Mouse (Mus musculus): ENCODE results near the gene Ralgds. TPM values are rescaled to one million over a fixed set of nuclear protein-coding genes. Genes with fewer than 3 reads are reported as not detected.
A peak's percentile ranks its signal among the peaks of the same experiment; 100 is the strongest.

The Ralgds gene
- total and polyA plus RNA-seq, 2 experiments from 2014 or later = 76.8 to 266 TPM

DNA sequence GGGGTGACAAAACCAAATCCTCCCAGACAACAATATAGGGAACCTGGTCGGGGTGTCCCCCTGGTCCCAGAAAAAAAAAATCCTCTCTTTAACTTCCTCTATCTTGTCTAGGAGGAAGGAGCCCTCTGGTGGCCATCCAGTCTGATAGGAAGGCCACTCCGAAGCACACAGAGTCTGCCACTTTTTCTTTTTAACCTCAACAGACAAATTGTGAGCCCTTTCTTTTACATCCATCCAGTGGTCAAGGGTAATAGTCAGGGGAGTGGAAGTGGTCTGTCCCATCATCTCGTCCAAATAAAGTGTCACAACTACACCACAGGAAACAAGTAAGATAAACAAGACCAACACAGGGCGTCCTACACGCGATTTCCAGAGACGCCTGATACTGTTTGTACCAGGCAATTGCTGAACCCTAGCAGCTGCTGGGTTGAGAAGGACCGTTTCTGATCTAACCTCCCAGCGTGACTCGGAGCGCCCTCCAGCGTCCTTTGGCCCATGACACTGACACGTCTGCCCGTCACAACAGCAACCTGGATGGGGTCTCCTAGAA is 17.6 kb upstream of the Ralgds start:
- H3K4me3 ChIP-seq (ENCODE audit: low read length) = no peak overlapping the region
- DNase-seq (ENCODE audit: low spot score) (peak; percentile 20), ATAC-seq (no peak)
- H3K9ac ChIP-seq (replicated peaks; ENCODE audit: low read length) = no peak overlapping the region
- no peak overlapping the region for H3K4me2 ChIP-seq (ENCODE audit: low read depth, low read length)
- H3K36me3 ChIP-seq (ENCODE audit: insufficient read depth, low read length) = no peaks in the 10 kb centered on the region
- H3K4me1 ChIP-seq (ENCODE audit: insufficient read depth, low read length) = no peaks in the 10 kb centered on the region
- TF ChIP-seq CTCF (IDR thresholded peaks at IDR 0.05; ENCODE audit: low read depth) = peak; percentile 56
- no peaks in the 10 kb centered on the region for H3K9me3 ChIP-seq (ENCODE audit: low read length)
- no peaks in the 10 kb centered on the region for H3K27me3 ChIP-seq (ENCODE audit: insufficient read depth, low read length)
- no peak overlapping the region for H3K27ac ChIP-seq
- WGBS = 84% methylated on average over 14 of the region's 14 CpGs

DNA sequence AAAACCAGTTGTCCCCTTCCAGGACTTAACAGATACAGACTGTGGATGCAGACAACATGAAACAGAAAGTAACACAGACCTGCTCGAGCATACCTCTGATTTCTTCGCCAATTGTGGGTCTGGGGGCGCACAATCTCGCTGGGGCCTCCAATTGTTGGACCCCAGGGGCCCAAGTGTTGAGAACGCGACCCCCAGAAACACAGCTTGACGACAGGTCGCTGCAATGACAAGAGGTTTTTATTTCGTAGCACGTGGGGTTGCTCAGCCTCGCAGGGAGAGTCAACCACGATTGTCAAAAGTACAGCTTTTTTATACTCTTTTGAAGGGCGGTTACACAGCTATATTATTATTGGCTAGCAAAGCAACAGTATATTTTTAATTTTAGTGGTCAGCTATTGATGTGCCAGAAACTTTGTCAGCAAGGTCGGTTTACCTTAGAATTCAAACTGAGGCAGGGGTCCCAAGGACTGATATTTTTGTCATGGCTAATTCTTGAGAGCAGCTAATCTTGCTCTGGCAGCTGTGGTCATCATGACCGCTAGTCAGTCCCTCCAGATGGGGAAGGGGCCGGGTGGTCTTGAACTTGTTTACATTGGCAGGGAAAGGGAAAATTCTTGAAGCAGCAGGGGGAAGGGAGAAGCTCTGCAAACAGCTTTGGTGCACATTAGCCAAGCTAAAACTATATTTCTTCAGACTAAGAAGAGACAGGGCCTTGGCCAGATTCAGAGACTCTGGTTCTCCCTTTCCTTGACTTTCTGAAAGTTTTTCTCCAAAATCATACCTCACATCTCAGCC is 16.9 kb upstream of the Ralgds start:
- H3K27ac ChIP-seq = no peak overlapping the region
- DNase-seq (ENCODE audit: low spot score) (no peak), ATAC-seq (no peak)
- no peak overlapping the region for H3K4me3 ChIP-seq (ENCODE audit: low read length)
- no peaks in the 10 kb centered on the region for H3K27me3 ChIP-seq (ENCODE audit: insufficient read depth, low read length)
- H3K36me3 ChIP-seq (ENCODE audit: insufficient read depth, low read length) = no peaks in the 10 kb centered on the region
- H3K9ac ChIP-seq (replicated peaks; ENCODE audit: low read length) = no peak overlapping the region
- H3K9me3 ChIP-seq (ENCODE audit: low read length) = no peaks in the 10 kb centered on the region
- H3K4me1 ChIP-seq (ENCODE audit: insufficient read depth, low read length) = no peaks in the 10 kb centered on the region
- no peak overlapping the region for H3K4me2 ChIP-seq (ENCODE audit: low read depth, low read length)
- WGBS = 78% methylated on average over 16 of the region's 16 CpGs
- TF ChIP-seq CTCF (IDR thresholded peaks at IDR 0.05; ENCODE audit: low read depth) = no peak

DNA sequence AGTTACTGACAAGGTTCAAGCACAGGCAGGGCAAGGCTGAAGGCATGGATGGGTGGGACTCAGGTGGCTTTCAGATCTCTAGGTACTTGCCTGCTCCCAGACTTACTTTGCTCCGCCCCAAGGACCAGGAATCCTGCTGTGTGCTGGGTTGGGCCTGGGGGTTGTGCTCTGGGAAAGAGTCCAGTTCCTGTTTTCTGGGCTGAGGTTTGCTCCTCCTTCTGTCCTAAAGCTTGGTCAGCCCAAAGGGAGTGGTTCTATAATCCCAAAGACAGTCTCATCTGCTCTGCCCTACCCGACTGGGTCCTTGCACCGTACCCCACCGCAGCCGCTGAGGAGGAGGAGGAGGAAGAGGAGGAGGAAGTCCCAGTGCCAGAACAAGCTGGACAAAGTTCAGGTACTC is 16.3 kb upstream of the Ralgds start, which contains the start of gene Gbgt1:
Gene Gbgt1, plus strand, starts transcription at position 221 of the 400 bp plus-strand sequence.
- Histone ChIP-seq H3K4me2 (ENCODE audit: low read depth, low read length) (0 out of 2 replicates have a peak within 1 kb of the TSS, but pooled peaks have one; percentile 7), H3K27ac (no peak within 1 kb of the TSS), H3K36me3 (ENCODE audit: insufficient read depth, low read length) (no peaks in the 10 kb centered on the region), H3K27me3 (ENCODE audit: insufficient read depth, low read length) (no peaks in the 10 kb centered on the region), H3K4me1 (ENCODE audit: insufficient read depth, low read length) (no peaks in the 10 kb centered on the region), H3K9ac (replicated peaks; ENCODE audit: low read length) (no peak within 1 kb of the TSS), H3K9me3 (ENCODE audit: low read length) (no peaks in the 10 kb centered on the region), H3K4me3 (ENCODE audit: low read length) (no peak within 1 kb of the TSS)
- no peak for DNase-seq (ENCODE audit: low spot score)
- TF ChIP-seq CTCF (IDR thresholded peaks at IDR 0.05; ENCODE audit: low read depth) = no peak
- no peak for ATAC-seq
- 75% methylated on average over 5 of the region's 5 CpGs for WGBS

DNA sequence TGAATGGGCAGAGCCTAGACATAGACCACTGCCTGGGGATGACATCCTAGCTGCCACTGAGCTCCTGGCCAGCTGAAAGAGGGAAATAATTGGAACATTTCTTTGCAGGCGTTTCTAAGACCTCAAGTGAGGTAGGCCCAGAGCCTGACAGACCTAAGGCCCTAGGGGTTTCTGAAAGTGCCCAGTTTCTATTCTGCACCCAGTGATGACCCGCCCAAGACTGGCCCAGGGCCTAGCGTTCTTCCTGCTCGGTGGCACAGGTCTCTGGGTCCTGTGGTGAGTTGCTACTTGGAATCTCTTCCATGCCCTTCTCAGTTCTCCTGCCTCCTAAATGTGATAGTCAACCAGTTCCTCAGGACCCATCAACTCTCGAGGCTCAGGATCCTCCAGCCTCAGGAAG is 15.4 kb upstream of the Ralgds start:
- WGBS = 83% methylated on average over 5 of the region's 5 CpGs
- no peak overlapping the region for H3K4me3 ChIP-seq (ENCODE audit: low read length)
- no peaks in the 10 kb centered on the region for H3K4me1 ChIP-seq (ENCODE audit: insufficient read depth, low read length)
- no peak overlapping the region for H3K27ac ChIP-seq
- H3K4me2 ChIP-seq (ENCODE audit: low read depth, low read length) = no peak overlapping the region
- H3K36me3 ChIP-seq (ENCODE audit: insufficient read depth, low read length) = no peaks in the 10 kb centered on the region
- no peak for TF ChIP-seq CTCF (IDR thresholded peaks at IDR 0.05; ENCODE audit: low read depth)
- no peak overlapping the region for H3K9ac ChIP-seq (replicated peaks; ENCODE audit: low read length)
- no peaks in the 10 kb centered on the region for H3K9me3 ChIP-seq (ENCODE audit: low read length)
- no peaks in the 10 kb centered on the region for H3K27me3 ChIP-seq (ENCODE audit: insufficient read depth, low read length)
- DNase-seq (ENCODE audit: low spot score) (no peak), ATAC-seq (no peak)

DNA sequence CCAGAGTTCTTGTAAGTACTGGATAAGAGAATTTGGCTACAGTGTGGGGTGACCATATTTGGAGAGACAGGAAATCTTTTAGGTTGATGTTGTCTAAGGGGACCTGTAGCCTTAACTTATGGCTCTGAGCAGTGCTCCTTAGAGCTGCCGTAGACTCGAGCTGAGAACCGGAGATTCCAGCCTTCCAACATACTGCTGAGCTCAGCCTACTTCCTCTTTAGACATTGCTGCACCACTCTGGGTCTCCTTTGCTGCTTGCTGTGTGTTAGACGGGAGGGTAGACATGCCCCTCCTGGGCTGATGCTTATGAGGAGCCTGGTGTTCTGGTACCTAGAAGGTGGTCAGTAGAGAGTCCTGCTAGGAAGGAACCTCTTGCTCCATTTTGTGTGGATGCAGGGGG is 14.5 kb upstream of the Ralgds start:
- Histone ChIP-seq H3K4me2 (ENCODE audit: low read depth, low read length) (no peak overlapping the region), H3K4me1 (ENCODE audit: insufficient read depth, low read length) (no peaks in the 10 kb centered on the region), H3K4me3 (ENCODE audit: low read length) (no peak overlapping the region), H3K9ac (replicated peaks; ENCODE audit: low read length) (no peak overlapping the region), H3K9me3 (ENCODE audit: low read length) (no peaks in the 10 kb centered on the region), H3K36me3 (ENCODE audit: insufficient read depth, low read length) (no peaks in the 10 kb centered on the region), H3K27ac (no peak overlapping the region), H3K27me3 (ENCODE audit: insufficient read depth, low read length) (no peaks in the 10 kb centered on the region)
- WGBS = 83% methylated on average over 4 of the region's 4 CpGs
- ATAC-seq (no peak), DNase-seq (ENCODE audit: low spot score) (no peak)
- TF ChIP-seq CTCF (IDR thresholded peaks at IDR 0.05; ENCODE audit: low read depth) = no peak

DNA sequence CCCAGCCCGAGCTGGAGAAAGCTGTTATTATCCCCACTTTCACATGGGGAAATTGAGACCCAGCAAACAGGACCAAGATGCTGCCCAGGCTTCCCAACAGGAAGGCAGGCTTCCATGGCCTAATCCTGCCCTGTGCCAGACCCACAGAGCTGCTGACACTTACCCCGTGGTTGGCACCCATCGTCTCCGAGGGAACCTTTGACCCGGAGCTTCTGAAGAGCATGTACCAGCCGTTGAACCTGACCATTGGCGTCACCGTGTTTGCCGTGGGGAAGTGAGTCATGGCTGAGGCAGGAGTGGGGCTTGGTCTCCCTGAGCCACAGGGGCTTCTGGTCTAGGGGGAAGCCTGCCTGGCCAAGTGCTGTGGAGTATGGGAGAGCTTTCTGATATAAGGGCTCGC is 9.9 kb upstream of the Ralgds start:
- Histone ChIP-seq H3K4me3 (ENCODE audit: low read length) (no peak overlapping the region), H3K27me3 (ENCODE audit: insufficient read depth, low read length) (no peaks in the 10 kb centered on the region), H3K4me1 (ENCODE audit: insufficient read depth, low read length) (no peaks in the 10 kb centered on the region), H3K9ac (replicated peaks; ENCODE audit: low read length) (no peak overlapping the region), H3K36me3 (ENCODE audit: insufficient read depth, low read length) (no peaks in the 10 kb centered on the region), H3K27ac (no peak overlapping the region), H3K4me2 (ENCODE audit: low read depth, low read length) (no peak overlapping the region), H3K9me3 (ENCODE audit: low read length) (no peaks in the 10 kb centered on the region)
- DNase-seq (ENCODE audit: low spot score) = no peak
- TF ChIP-seq CTCF (IDR thresholded peaks at IDR 0.05; ENCODE audit: low read depth) = no peak
- no peak for ATAC-seq
- whole genome bisulfite sequencing = 81% methylated on average over 10 of the region's 10 CpGs

DNA sequence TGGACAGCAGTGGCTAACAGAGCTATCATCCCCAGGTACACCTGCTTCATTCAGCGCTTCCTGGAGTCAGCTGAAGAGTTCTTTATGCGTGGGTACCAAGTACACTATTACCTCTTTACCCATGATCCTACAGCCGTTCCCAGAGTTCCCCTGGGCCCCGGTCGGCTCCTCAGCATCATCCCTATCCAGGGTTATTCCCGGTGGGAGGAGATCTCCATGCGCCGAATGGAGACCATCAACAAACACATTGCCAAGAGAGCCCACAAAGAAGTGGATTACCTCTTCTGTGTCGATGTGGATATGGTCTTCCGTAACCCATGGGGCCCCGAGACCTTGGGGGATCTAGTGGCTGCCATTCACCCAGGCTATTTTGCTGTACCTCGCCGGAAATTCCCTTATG is 8.2 kb upstream of the Ralgds start:
- WGBS = 88% methylated on average over 13 of the region's 13 CpGs
- Histone ChIP-seq H3K36me3 (ENCODE audit: insufficient read depth, low read length) (no peaks in the 10 kb centered on the region), H3K27me3 (ENCODE audit: insufficient read depth, low read length) (no peaks in the 10 kb centered on the region), H3K9ac (replicated peaks; ENCODE audit: low read length) (no peak overlapping the region), H3K27ac (no peak overlapping the region), H3K4me1 (ENCODE audit: insufficient read depth, low read length) (no peaks in the 10 kb centered on the region), H3K4me2 (ENCODE audit: low read depth, low read length) (no peak overlapping the region), H3K9me3 (ENCODE audit: low read length) (no peaks in the 10 kb centered on the region), H3K4me3 (ENCODE audit: low read length) (no peak overlapping the region)
- ATAC-seq = no peak
- no peak for TF ChIP-seq CTCF (IDR thresholded peaks at IDR 0.05; ENCODE audit: low read depth)
- no peak for DNase-seq (ENCODE audit: low spot score)

Data from hindbrain, postnatal 0 days (tissue).